Mouse (Mus musculus): Measurements from ENCODE around the gene Cnot3.

GRCm38 (mm10) chr7:3606798-3607197 lies 38.3 kb upstream of the Cnot3 start:
- TF ChIP-seq GATA1 (IDR thresholded peaks at IDR 0.05; ENCODE audit: low read length): no peak
- no peak for TF ChIP-seq TAL1 (IDR thresholded peaks at IDR 0.05; ENCODE audit: low read length)

All from erythroblast, embryonic 14.5 days (primary cell).